ENCODE assay signal across 10 mouse cellular contexts in genomic region chr3:21953416-21953810, GRCm38 (mm10).
A peak's percentile ranks its signal among the peaks of the same experiment; 100 is the strongest.
DNase-seq lines count a peak whose midpoint lies in the region; ATAC-seq and TF ChIP-seq lines count a peak whose summit lies in the region.
"Had no signal": no experiment of that assay in that cellular context is flagged by ENCODE, and none has a peak within 500 bp of the region (broad histone marks: within the 10 kb centered on the region; RNA-seq: fewer than 3 reads in every experiment).

No protein-coding gene starts in this region.

- H3K4me2 ChIP-seq in lung, postnatal 0 days (replicated peaks; ENCODE audit: low read depth, low read length) = no peak overlapping the region

- DNase-seq in kidney, adult 2 months = peak; percentile 40
- DNase-seq in kidney, adult 11 months = no peak
- DNase-seq in CD4-positive, CD25-positive, alpha-beta regulatory T cell, adult 2 months (ENCODE audit: low read depth, low spot score) = peak; percentile 68
- peak; percentile 69 for DNase-seq in fibroblast of lung, adult 2 months (ENCODE audit: low read depth)
- peak; percentile 19 for DNase-seq in lung, postnatal 0 days (ENCODE audit: low spot score)
- no peak for DNase-seq in left cerebral cortex, adult 8-10 months (ENCODE audit: low spot score in 2 of 2)
- DNase-seq in urinary bladder, adult 2 months (ENCODE audit: low spot score) = no peak
- no peak for DNase-seq in left cerebral cortex, postnatal 10 days (ENCODE audit: extremely low spot score in 1 of 2, low spot score in 2 of 2)
- DNase-seq: cerebellum, postnatal 14 days had no signal

- no peaks in the 10 kb centered on the region for H3K36me3 ChIP-seq in kidney, adult 2 months (ENCODE audit: control insufficient read depth, insufficient read depth, low read length)
- H3K36me3 ChIP-seq in lung, postnatal 0 days (ENCODE audit: insufficient read depth, low read length) = no peaks in the 10 kb centered on the region

- no peak for TF ChIP-seq CTCF in kidney, adult 2 months (conservative IDR thresholded peaks at IDR 0.05; ENCODE audit: insufficient read depth, insufficient read length, low read depth, low read length)
- TF ChIP-seq CTCF in lung, postnatal 0 days (IDR thresholded peaks at IDR 0.05) = no peak

- TF ChIP-seq POLR2A in kidney, adult 2 months (IDR thresholded peaks at IDR 0.05; ENCODE audit: low read depth, low read length) = no peak

- peaks cover 9% of the 10 kb centered on the region for H3K4me1 ChIP-seq in kidney, adult 2 months (ENCODE audit: control insufficient read depth, insufficient read depth, low read length)
- H3K4me1 ChIP-seq in lung, postnatal 0 days (ENCODE audit: insufficient read depth, low read depth, low read length) = peaks cover 3% of the 10 kb centered on the region; the same call in 1 of the 2 replicates

- peak overlapping the region; percentile 58 for H3K27ac ChIP-seq in kidney, adult 2 months (ENCODE audit: insufficient read depth, low read depth, low read length)
- no peak overlapping the region for H3K27ac ChIP-seq in lung, postnatal 0 days (ENCODE audit: low read length)
- H3K27ac ChIP-seq: hindbrain, postnatal 0 days had no signal

- no peaks in the 10 kb centered on the region for H3K9me3 ChIP-seq in lung, postnatal 0 days (ENCODE audit: low read length)

- no peak overlapping the region for H3K4me3 ChIP-seq in kidney, adult 2 months (ENCODE audit: insufficient read depth, low read depth, low read length)
- no peak overlapping the region for H3K4me3 ChIP-seq in lung, postnatal 0 days (ENCODE audit: low read depth, low read length)

- 79% methylated on average over 6 of the region's 6 CpGs for whole genome bisulfite sequencing in kidney, adult 2 months
- WGBS in lung, postnatal 0 days = 75% methylated on average over 6 of the region's 6 CpGs

- no peaks in the 10 kb centered on the region; the same call in 1 of the 2 replicates for H3K27me3 ChIP-seq in kidney, adult 2 months (replicated peaks; ENCODE audit: control insufficient read depth, insufficient read depth, low read length)
- H3K27me3 ChIP-seq in lung, postnatal 0 days (replicated peaks; ENCODE audit: insufficient read depth, low read length) = no peaks in the 10 kb centered on the region

- ATAC-seq in lung, postnatal 0 days = no peak
- ATAC-seq: hindbrain, postnatal 0 days had no signal

- intact Hi-C loops in left cerebral cortex, postnatal 10 days (cut with DNase I) = no loop called here

- TF ChIP-seq EP300 in lung, postnatal 0 days (IDR thresholded peaks at IDR 0.05) = no peak

- H3K9ac ChIP-seq in lung, postnatal 0 days (replicated peaks; ENCODE audit: low read depth) = no peak overlapping the region

Comparison
In these comparisons a context has a peak if more than half of its experiments do, and no peak if none do; other contexts are left out.
1. DNase-seq: peak in kidney, adult 2 months (single experiment), CD4-positive, CD25-positive, alpha-beta regulatory T cell, adult 2 months (single experiment), fibroblast of lung, adult 2 months (single experiment) and lung, postnatal 0 days (single experiment); none in kidney, adult 11 months (single experiment), left cerebral cortex, adult 8-10 months (0 of 2), urinary bladder, adult 2 months (single experiment) and left cerebral cortex, postnatal 10 days (0 of 2).